Mouse (Mus musculus) midbrain, embryonic 15.5 days (tissue): Measurements from ENCODE around the gene Morc1. TPM values are rescaled to one million over a fixed set of nuclear protein-coding genes. Genes with fewer than 3 reads are reported as not detected.

Source experiments
- ATAC-seq: fragments of 200-750 bp; cut with Nextera tagmentation; replicated peaks from 2 replicates; pipeline ENCODE4 v1.8.0; 2017; ENCODE audit warnings: moderate TSS enrichment
- H3K27ac ChIP-seq: fragments of 300-500 bp; sonication (generic); 2 replicates; pipeline ENCODE4 v1.5.1; 2015; ENCODE audit warnings: mild to moderate bottlenecking, inconsistent platforms
- H3K27me3 ChIP-seq: fragments of 300-500 bp; sonication (generic); replicated peaks from 2 replicates; pipeline ENCODE4 v1.6.1; 2015; ENCODE audit warnings: inconsistent platforms
- H3K36me3 ChIP-seq: fragments of 300-500 bp; sonication (generic); replicated peaks from 2 replicates; pipeline ENCODE4 v1.6.1; 2015; ENCODE audit warnings: inconsistent platforms
- H3K4me1 ChIP-seq: fragments of 300-500 bp; sonication (generic); 2 replicates; pipeline ENCODE4 v1.6.1; 2015; ENCODE audit warnings: inconsistent platforms
- H3K4me2 ChIP-seq: fragments of 300-500 bp; sonication (generic); 2 replicates; pipeline ENCODE4 v1.6.1; 2015; ENCODE audit warnings: inconsistent platforms, mild to moderate bottlenecking, moderate library complexity
- H3K4me3 ChIP-seq: fragments of 300-500 bp; sonication (generic); 2 replicates; pipeline ENCODE4 v1.5.1; 2015; ENCODE audit warnings: mild to moderate bottlenecking, inconsistent platforms
- H3K9ac ChIP-seq: fragments of 300-500 bp; sonication (generic); 2 replicates; pipeline ENCODE4 v1.6.1; 2015; ENCODE audit warnings: mild to moderate bottlenecking, inconsistent platforms
- H3K9me3 ChIP-seq: fragments of 300-500 bp; sonication (generic); 2 replicates; pipeline ENCODE4 v1.6.1; 2016; ENCODE audit warnings: inconsistent platforms
- WGBS: fragments of 180-500 bp; shearing (Covaris S2); methylation state at CpG from one replicate; pipeline ENCODE4 v1.1.7; 2015; ENCODE audit warnings: mixed read lengths; 5-methylcytosine and 5-hydroxymethylcytosine counted together
- polyA plus RNA-seq: library from polyadenylated mRNA; unstranded; fragments of >200 nt; fragmentation: Nextera tagmentation; extraction: Ambion mirVana; gene quantifications from 2 replicates; pipeline ENCODE4 v1.2.1, GENCODE M21; 2015

Gene Morc1
- polyA plus RNA-seq, 1 experiment from 2014 or later: not detected

DNA sequence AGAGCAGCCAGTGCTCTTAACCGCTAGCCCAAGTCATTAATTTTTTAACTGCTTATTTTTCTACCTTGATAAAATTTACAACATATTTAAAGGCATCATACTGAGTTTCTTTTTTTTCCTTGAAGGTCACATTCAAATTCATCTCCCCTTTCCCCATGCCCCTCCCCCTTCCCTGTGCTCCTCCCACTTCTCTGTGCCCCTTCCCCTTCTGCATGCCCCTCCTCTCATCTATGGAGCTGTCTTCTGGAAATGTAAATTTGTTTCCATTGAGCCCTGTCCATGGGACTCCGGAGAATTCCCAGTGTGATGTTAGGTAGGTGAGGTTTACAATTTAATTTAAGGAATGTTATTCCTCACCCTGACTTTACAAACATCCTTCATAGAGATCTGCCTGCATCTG is 180.4 kb downstream of the Morc1 start:
- Histone ChIP-seq H3K9ac (no peak overlapping the region), H3K9me3 (no peaks in the 10 kb centered on the region), H3K4me3 (no peak overlapping the region), H3K27ac (no peak overlapping the region), H3K36me3 (no peaks in the 10 kb centered on the region), H3K27me3 (no peaks in the 10 kb centered on the region), H3K4me2 (no peak overlapping the region), H3K4me1 (no peaks in the 10 kb centered on the region)
- no peak for ATAC-seq
- WGBS: 94% methylated on average over 2 of the region's 2 CpGs

DNA sequence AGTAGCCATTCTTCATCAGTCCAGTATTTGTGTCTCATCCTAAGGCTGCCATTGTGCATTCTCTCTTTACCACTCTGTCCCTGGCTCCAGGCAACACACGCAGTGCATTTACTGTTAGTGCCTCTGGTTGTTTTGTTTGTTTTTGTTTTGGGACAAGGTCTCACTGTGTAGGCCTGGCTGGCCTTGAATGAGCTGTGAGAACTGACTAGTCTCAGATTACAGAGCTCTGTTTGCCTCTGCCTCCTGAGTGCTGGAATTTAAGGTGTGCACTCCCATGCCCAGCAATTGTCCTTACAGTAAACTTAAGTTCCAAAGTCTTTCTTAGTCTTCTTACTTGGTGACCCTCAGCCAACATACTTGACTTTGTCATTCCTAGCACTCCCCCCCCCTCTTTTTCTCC is 182.7 kb downstream of the Morc1 start:
- Histone ChIP-seq H3K4me2 (no peak overlapping the region), H3K27me3 (no peaks in the 10 kb centered on the region), H3K27ac (no peak overlapping the region), H3K4me1 (no peaks in the 10 kb centered on the region), H3K36me3 (no peaks in the 10 kb centered on the region), H3K9ac (no peak overlapping the region), H3K9me3 (no peaks in the 10 kb centered on the region), H3K4me3 (no peak overlapping the region)
- no peak for ATAC-seq
- WGBS: 55% methylated on average over 1 of the region's 1 CpGs

DNA sequence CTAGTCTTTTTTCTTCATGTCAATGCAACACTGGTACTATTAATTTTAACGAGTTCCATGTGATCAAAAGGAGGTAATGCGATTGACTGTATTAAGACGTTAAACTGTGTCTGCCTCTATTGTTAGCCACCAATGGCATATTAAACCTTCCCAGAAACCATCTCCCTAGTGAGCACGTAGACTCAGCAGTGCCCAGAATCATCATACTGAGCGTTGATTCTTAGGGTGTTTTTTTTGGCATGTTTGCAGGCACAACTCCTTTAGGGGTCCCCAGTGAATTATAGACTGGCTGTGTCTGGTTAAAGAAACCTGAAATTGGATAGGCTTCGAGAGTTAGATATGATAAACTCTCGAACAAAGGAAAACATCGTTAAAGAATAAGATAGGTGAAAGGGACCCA is 189.5 kb downstream of the Morc1 start:
- no peak overlapping the region for H3K4me3 ChIP-seq
- no peak overlapping the region for H3K4me2 ChIP-seq
- H3K27me3 ChIP-seq: no peaks in the 10 kb centered on the region
- no peaks in the 10 kb centered on the region for H3K36me3 ChIP-seq
- ATAC-seq: no peak
- H3K9me3 ChIP-seq: no peaks in the 10 kb centered on the region
- no peak overlapping the region for H3K9ac ChIP-seq
- no peak overlapping the region for H3K27ac ChIP-seq
- H3K4me1 ChIP-seq: no peaks in the 10 kb centered on the region
- WGBS: 51% methylated on average over 8 of the region's 8 CpGs

DNA sequence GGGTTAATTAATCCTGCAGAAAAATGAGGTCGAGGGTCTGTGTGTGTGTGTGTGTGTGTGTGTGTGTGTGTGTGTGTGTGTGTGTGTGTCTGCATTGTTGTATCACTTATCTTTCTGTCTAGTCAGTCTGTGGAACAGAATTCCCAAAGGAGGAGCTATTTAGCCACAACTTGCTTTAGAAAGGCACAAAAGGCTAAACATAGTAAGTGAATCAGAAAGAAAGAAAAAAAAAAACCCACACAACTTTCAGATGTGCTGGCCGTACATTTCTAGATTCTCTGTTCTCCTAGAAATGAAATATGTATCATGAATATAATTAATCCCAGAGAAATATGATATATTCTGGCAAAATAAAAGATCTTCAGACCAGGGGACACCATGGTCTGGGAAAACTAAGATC is 190.0 kb downstream of the Morc1 start:
- Histone ChIP-seq H3K4me1 (no peaks in the 10 kb centered on the region), H3K4me2 (no peak overlapping the region), H3K4me3 (no peak overlapping the region), H3K9ac (no peak overlapping the region), H3K27me3 (no peaks in the 10 kb centered on the region), H3K36me3 (no peaks in the 10 kb centered on the region), H3K27ac (no peak overlapping the region), H3K9me3 (no peaks in the 10 kb centered on the region)
- no peak for ATAC-seq
- 35% methylated on average over 2 of the region's 2 CpGs for WGBS

DNA sequence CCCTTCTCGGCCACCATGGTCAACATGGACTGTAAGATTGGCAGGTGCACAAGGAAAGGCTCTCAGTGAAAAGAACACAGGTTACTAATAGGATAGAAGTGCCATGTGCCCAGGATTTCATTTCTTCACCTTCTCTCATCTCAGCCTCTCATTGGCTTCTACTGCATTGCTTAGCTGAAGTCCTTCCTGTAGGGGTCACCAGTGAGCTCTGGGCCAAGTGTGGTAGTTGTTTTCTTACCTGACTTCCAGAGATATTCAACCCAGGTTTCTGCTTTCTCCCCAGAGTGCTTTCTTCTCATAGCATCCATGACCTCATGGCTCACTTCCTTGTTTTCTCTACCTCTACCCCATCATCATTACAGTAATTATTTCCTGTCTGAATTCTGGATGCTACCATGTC is 192.4 kb downstream of the Morc1 start:
- H3K4me2 ChIP-seq: no peak overlapping the region
- H3K36me3 ChIP-seq: no peaks in the 10 kb centered on the region
- no peak overlapping the region for H3K27ac ChIP-seq
- no peak for ATAC-seq
- H3K9me3 ChIP-seq: no peaks in the 10 kb centered on the region
- 81% methylated on average over 1 of the region's 1 CpGs for WGBS
- no peak overlapping the region for H3K4me3 ChIP-seq
- no peaks in the 10 kb centered on the region for H3K27me3 ChIP-seq
- H3K9ac ChIP-seq: no peak overlapping the region
- H3K4me1 ChIP-seq: no peaks in the 10 kb centered on the region

DNA sequence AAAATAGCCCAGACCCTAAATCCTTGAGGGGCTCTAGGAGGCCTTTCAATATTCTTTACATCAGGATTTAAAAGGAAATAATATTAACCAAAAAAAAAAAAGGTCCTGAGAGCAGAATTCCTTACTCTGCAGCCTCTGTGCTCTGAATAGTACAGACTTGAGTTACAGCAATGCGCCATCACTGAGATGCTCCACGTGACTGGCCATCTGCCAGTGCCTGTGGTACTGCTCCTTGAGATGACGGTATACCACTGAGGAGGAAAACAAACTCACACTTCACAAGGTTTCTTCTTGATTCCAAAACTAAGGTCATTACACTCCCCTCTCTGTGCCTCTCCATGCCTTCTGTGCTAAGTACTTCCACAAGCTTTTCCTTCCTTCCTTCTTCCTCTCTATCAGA is 195.1 kb downstream of the Morc1 start:
- Histone ChIP-seq H3K27me3 (no peaks in the 10 kb centered on the region), H3K4me1 (0 out of 2 replicates have a peak, but pooled peaks cover 3% of the 10 kb centered on the region), H3K4me2 (no peak overlapping the region), H3K27ac (no peak overlapping the region), H3K9ac (no peak overlapping the region), H3K4me3 (no peak overlapping the region), H3K9me3 (no peaks in the 10 kb centered on the region), H3K36me3 (no peaks in the 10 kb centered on the region)
- ATAC-seq: no peak
- 74% methylated on average over 3 of the region's 3 CpGs for whole genome bisulfite sequencing

DNA sequence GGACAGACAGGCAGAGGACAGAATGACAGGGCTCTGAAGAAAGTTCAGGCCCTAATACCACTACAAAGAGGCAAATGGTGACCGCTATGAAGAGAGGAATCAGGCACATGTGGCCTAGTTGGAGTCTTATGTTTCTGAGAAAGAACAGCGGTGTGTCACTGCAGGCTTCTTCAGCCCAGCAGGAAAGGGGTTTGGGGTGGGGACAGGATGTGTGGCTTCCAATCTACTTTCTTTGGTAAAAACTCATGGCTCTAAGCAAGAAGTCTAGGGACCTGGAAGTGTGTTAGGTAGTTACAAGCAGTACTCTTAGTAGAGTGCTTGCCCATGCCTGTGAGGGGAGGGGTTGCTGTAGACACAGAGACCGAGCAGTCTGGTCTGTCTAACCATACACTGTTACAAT is 196.3 kb downstream of the Morc1 start:
- ATAC-seq: no peak
- WGBS: 94% methylated on average over 3 of the region's 3 CpGs

DNA sequence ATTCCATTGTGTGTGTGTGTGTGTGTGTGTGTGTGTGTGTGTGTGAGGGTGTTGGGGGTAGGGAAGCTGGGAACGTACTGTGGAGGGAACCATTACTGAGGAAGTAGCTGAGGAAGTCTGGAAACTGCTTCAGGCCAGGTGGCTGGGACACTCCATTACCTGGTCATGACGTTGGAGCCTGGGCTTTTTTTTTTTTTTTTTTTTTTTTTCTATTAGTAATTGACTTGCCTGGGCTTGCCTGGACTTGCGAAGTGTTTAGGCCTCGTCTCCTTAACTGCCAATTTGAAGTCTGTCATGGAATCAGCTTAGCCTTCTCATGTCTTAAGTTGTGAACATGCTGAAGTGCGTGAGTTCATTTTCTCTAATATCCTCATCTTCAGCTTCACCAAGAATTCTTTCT is 198.7 kb downstream of the Morc1 start:
- H3K4me2 ChIP-seq: no peak overlapping the region
- 79% methylated on average over 5 of the region's 5 CpGs for WGBS
- 0 out of 2 replicates have a peak, but pooled peaks cover 3% of the 10 kb centered on the region for H3K4me1 ChIP-seq
- ATAC-seq: no peak
- no peaks in the 10 kb centered on the region for H3K9me3 ChIP-seq
- H3K27ac ChIP-seq: no peak overlapping the region
- H3K36me3 ChIP-seq: no peaks in the 10 kb centered on the region
- no peaks in the 10 kb centered on the region for H3K27me3 ChIP-seq
- no peak overlapping the region for H3K9ac ChIP-seq
- no peak overlapping the region for H3K4me3 ChIP-seq

More for the DNA sequence above, 196.3 kb downstream of the Morc1 start:
- no peak overlapping the region for H3K4me3 ChIP-seq
- H3K9me3 ChIP-seq: no peaks in the 10 kb centered on the region
- no peaks in the 10 kb centered on the region for H3K27me3 ChIP-seq
- no peak overlapping the region for H3K4me2 ChIP-seq
- H3K36me3 ChIP-seq: no peaks in the 10 kb centered on the region
- H3K4me1 ChIP-seq: 0 out of 2 replicates have a peak, but pooled peaks cover 3% of the 10 kb centered on the region
- H3K9ac ChIP-seq: no peak overlapping the region
- H3K27ac ChIP-seq: no peak overlapping the region

DNA sequence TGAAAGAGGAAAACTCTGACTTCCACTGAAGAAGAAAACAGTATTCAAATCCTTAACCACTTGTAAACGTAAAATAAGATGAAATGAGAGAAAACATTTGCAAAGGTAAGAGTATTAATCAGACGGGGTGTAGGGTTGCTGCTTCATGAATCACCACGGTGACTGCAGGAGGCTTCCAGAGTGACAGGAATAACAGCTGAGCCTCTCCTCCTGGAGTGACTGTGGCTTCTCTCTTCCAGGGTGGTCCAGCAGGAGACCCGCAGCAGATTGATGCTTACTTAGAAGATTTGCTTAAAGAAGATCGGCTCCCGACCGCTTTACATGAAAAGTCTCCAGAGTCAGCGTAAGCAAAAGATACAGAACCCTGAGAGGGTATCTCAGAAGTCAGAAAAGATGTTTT is 199.4 kb downstream of the Morc1 start:
- Histone ChIP-seq H3K9me3 (no peaks in the 10 kb centered on the region), H3K4me3 (no peak overlapping the region), H3K36me3 (no peaks in the 10 kb centered on the region), H3K4me1 (0 out of 2 replicates have a peak, but pooled peaks cover 3% of the 10 kb centered on the region), H3K27ac (no peak overlapping the region), H3K4me2 (no peak overlapping the region), H3K27me3 (no peaks in the 10 kb centered on the region), H3K9ac (no peak overlapping the region)
- WGBS: 16% methylated on average over 8 of the region's 8 CpGs
- 0 out of 2 replicates have a peak, but pooled peaks have one; percentile 63 for ATAC-seq

DNA sequence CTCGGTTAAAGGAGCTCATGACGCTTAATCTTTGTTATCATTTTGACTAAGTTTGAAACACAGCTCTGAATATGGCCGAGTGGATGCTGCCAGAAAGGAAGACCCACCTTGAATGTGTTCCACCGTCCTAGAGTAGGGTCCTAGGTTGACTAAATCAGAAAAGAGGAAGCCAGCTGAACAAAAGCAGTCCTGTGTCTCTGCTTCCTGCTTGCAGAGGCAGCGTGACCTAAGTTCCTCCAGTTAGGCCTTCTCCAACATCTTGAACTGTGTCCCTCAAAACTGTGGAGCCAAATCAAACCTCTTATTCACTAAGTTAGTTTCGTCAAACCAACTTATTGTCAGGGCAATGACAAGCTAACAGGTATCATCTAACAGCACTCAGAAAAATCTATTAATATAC is 201.3 kb downstream of the Morc1 start:
- whole genome bisulfite sequencing: 89% methylated on average over 6 of the region's 6 CpGs
- ATAC-seq: no peak
- H3K9me3 ChIP-seq: no peaks in the 10 kb centered on the region
- no peaks in the 10 kb centered on the region for H3K36me3 ChIP-seq
- no peak overlapping the region for H3K4me2 ChIP-seq
- H3K4me3 ChIP-seq: no peak overlapping the region
- no peaks in the 10 kb centered on the region for H3K27me3 ChIP-seq
- H3K27ac ChIP-seq: no peak overlapping the region
- H3K9ac ChIP-seq: no peak overlapping the region
- H3K4me1 ChIP-seq: 0 out of 2 replicates have a peak, but pooled peaks cover 3% of the 10 kb centered on the region

DNA sequence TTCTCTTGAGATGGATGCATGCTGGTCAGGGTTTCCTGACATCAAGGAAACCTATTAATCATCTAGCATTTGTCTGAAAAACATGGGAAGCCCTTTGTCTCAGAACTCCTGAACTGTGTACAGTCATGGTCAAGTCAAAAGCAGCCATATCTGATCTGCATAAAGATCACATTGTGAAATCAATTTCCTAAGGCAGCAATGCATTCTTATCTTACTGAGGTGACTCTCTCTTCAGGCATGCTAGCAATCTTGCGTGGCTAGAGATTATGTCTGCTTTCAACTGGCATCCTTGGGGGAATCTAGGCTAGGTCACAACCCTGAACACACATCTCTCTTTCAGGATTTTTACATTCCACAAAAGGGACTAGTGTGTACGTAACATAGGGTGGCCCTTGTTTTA is 215.2 kb downstream of the Morc1 start:
- Histone ChIP-seq H3K4me1 (no peaks in the 10 kb centered on the region), H3K9ac (no peak overlapping the region), H3K4me3 (no peak overlapping the region), H3K4me2 (no peak overlapping the region), H3K36me3 (no peaks in the 10 kb centered on the region), H3K27me3 (no peaks in the 10 kb centered on the region), H3K9me3 (no peaks in the 10 kb centered on the region), H3K27ac (no peak overlapping the region)
- WGBS: 78% methylated on average over 2 of the region's 2 CpGs
- ATAC-seq: no peak

DNA sequence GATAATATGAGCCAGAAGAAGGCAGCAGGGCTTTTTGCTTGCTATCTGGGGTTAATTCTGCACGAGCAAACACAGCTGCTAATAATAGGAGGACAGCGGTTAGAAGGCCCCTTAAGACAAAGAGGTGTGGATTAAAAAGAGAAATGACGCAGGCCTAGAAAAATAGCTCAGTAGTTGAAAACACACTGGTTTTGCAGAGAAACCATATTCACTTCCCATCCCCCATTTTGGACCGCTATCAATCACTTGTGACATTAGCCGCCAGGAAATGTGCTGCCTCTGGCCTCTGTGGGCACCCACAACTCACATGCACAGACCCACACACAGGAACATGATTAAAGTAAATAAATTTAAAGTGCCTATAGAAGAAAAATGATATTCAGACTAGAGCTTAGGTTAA is 240.7 kb downstream of the Morc1 start:
- H3K4me3 ChIP-seq: no peak overlapping the region
- H3K9me3 ChIP-seq: no peaks in the 10 kb centered on the region
- H3K4me2 ChIP-seq: no peak overlapping the region
- ATAC-seq: no peak
- H3K36me3 ChIP-seq: no peaks in the 10 kb centered on the region
- H3K4me1 ChIP-seq: no peaks in the 10 kb centered on the region
- no peak overlapping the region for H3K27ac ChIP-seq
- H3K27me3 ChIP-seq: no peaks in the 10 kb centered on the region
- WGBS: 75% methylated on average over 5 of the region's 5 CpGs
- no peak overlapping the region for H3K9ac ChIP-seq

DNA sequence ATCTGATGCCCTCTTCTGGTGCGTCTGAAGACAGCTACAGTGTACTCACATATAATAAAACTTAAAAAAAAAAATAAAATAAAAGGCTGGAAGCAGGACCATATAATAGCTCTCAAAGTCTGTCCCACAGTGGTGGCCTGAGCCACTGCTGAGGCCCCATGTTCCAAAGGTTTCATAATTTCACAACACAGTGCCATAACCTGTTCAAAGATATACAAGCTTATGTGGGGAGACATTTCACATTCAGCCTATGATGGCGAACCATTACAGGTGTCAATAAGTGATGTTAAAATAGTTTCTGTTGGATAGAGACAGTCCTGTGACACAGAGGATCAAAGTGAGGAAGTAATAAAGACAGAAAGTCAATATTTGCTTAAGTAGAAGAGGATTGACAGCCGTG is 241.6 kb downstream of the Morc1 start:
- Histone ChIP-seq H3K36me3 (no peaks in the 10 kb centered on the region), H3K4me1 (no peaks in the 10 kb centered on the region), H3K4me2 (no peak overlapping the region), H3K27me3 (no peaks in the 10 kb centered on the region), H3K27ac (no peak overlapping the region), H3K9me3 (no peaks in the 10 kb centered on the region), H3K4me3 (no peak overlapping the region), H3K9ac (no peak overlapping the region)
- WGBS: 82% methylated on average over 3 of the region's 3 CpGs
- no peak for ATAC-seq
